Mouse (Mus musculus): ENCODE data around the gene Kank4.
"Not testable (repeated sequence)": the region's sequence is repeated elsewhere in the genome, so short reads cannot be mapped to it uniquely, and the experiment has no call there.

The Kank4 gene

GRCm38 (mm10) chr4:98817184-98817911 lies at the start of gene Kank4:
Kank4 (minus strand) TSS chr4:98817537.
- DNase-seq (ENCODE audit: low spot score): peak; percentile 44

- DNase-seq (ENCODE audit: low spot score): no peak
Observed at GRCm38 (mm10) chr4:98865386-98866237, 48.3 kb upstream of the Kank4 start.

GRCm38 (mm10) chr4:98864546-98864945 lies 47.2 kb upstream of the Kank4 start:
- no peak for DNase-seq (ENCODE audit: low spot score)

- no peak for DNase-seq (ENCODE audit: low spot score)
Observed at GRCm38 (mm10) chr4:98864094-98864493, 46.8 kb upstream of the Kank4 start.

GRCm38 (mm10) chr4:98863451-98863850 lies 46.1 kb upstream of the Kank4 start:
- no peak for DNase-seq (ENCODE audit: low spot score)

GRCm38 (mm10) chr4:98858151-98858855 lies 41.0 kb upstream of the Kank4 start:
- DNase-seq (ENCODE audit: low spot score): no peak

GRCm38 (mm10) chr4:98857037-98857648 lies 39.8 kb upstream of the Kank4 start:
- DNase-seq (ENCODE audit: low spot score): no peak

- DNase-seq (ENCODE audit: low spot score): no peak
Observed at GRCm38 (mm10) chr4:98853926-98854325, 36.6 kb upstream of the Kank4 start.

GRCm38 (mm10) chr4:98850485-98850884 lies 33.1 kb upstream of the Kank4 start:
- not testable (repeated sequence) for DNase-seq (ENCODE audit: low spot score)

GRCm38 (mm10) chr4:98847120-98847885 lies 30.0 kb upstream of the Kank4 start:
- DNase-seq (ENCODE audit: low spot score): no peak

GRCm38 (mm10) chr4:98846396-98846795 lies 29.1 kb upstream of the Kank4 start:
- no peak for DNase-seq (ENCODE audit: low spot score)

GRCm38 (mm10) chr4:98845687-98846125 lies 28.4 kb upstream of the Kank4 start:
- DNase-seq (ENCODE audit: low spot score): no peak

- no peak for DNase-seq (ENCODE audit: low spot score)
Observed at GRCm38 (mm10) chr4:98845201-98845600, 27.9 kb upstream of the Kank4 start.

GRCm38 (mm10) chr4:98843906-98844597 lies 26.7 kb upstream of the Kank4 start:
- DNase-seq (ENCODE audit: low spot score): no peak

- DNase-seq (ENCODE audit: low spot score): not testable (repeated sequence)
Observed at GRCm38 (mm10) chr4:98841251-98841650, 23.9 kb upstream of the Kank4 start.

GRCm38 (mm10) chr4:98840526-98840925 lies 23.2 kb upstream of the Kank4 start:
- DNase-seq (ENCODE audit: low spot score): no peak

GRCm38 (mm10) chr4:98838913-98839312 lies 21.6 kb upstream of the Kank4 start:
- no peak for DNase-seq (ENCODE audit: low spot score)

- no peak for DNase-seq (ENCODE audit: low spot score)
Observed at GRCm38 (mm10) chr4:98837715-98838505, 20.6 kb upstream of the Kank4 start.

- DNase-seq (ENCODE audit: low spot score): peak; percentile 32
Observed at GRCm38 (mm10) chr4:98836519-98836918, 19.2 kb upstream of the Kank4 start.

GRCm38 (mm10) chr4:98834782-98835181 lies 17.4 kb upstream of the Kank4 start:
- DNase-seq (ENCODE audit: low spot score): no peak

All from lung, postnatal 25 days (tissue).